Mouse (Mus musculus): ENCODE data around the gene Tent4a. TPM values are rescaled to one million over a fixed set of nuclear protein-coding genes. Genes with fewer than 3 reads are reported as not detected.

The Tent4a gene
- total RNA-seq, 2 experiments from 2014 or later = 40.9 to 41.7 TPM

GRCm38 (mm10) chr13:69523444-69524157 is 10.8 kb downstream of the Tent4a start:
- no peak for DNase-seq (ENCODE audit: low spot score in 2 of 2)

GRCm38 (mm10) chr13:69522161-69522791 is 12.1 kb downstream of the Tent4a start:
- DNase-seq (ENCODE audit: low spot score in 2 of 2) = no peak

DNA sequence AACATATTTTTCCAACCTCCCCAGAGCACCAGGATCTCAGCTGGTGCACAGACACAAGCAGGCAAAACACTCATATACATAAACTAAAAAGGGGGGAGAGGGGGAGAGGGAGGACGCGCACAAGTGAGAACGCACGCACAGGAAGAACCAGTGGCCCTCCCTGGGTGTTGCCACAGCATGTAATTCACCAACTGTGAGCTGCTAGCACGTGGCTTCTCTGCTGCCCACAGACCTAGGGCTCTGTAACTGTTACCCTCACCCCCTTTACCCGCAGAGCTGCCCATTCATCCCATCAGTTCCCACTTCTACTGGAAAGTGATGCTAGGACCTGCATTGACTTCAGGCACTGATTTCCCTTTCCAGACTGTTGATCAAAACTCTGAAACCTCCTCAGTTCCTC is 15.3 kb downstream of the Tent4a start:
- DNase-seq (ENCODE audit: low spot score in 2 of 2) = no peak

DNA sequence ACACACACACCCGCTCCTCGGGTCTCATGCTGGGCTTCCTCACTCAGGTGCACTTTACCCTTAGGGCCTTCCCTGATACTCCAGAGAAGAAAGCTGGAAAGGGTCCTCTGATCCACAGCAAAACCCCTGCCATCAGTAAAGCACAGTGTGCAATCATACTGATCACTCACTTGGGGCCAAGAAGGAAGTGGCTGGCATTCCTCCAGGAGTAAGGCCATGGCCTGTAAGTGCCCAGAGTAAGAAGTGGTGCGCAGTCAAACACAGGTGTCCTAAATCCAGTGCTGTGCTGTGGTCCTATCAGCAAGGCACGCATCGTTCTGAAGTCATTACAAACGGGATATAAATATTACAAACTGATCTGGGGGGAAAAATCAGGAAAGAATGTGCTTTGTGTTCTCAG is 17.0 kb downstream of the Tent4a start:
- no peak for DNase-seq (ENCODE audit: low spot score in 2 of 2)

- DNase-seq (ENCODE audit: low spot score in 2 of 2) = no peak
Observed at GRCm38 (mm10) chr13:69515091-69515490, 19.3 kb downstream of the Tent4a start.

DNA sequence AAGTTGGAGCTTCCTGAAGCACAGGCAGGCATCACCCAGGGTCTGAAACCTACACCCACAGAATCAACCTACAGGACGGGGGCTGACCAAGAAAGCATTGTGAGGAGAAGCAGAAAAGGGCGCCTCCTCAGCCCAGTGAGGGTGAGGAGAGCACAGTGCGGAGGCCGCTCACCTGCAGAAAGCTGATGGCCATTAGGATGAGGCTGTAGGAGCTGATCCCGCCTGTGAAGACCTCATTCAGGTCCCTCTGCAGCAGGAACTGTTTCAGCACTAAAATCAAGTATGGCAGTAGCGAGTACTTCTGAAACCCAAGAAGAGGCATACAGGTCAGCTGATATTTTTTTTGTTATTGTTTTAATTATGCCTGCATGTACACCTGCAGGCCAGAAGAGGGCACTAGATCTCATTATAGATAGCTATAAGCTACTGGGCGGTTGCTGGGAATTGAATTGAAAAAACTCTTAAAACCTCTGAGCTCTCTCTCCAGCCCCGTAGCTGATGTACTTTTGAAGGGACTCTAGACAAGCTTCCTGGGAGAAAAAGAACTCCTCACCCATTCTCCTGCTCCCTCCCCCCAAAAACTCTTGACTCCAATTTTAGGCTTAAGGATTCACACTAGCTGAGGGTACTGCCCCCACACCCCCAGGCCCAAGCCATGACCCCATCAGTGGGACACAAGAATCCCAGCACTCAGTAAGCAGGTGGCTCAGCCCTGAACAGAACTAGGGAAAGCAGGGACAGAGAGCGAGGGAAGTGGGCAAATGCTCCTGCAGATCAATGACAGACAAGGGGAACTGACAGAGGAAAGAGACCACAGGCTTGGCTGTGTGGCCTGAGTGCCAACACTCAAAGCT is 24.8 kb downstream of the Tent4a start:
- DNase-seq (ENCODE audit: low spot score in 2 of 2) = no peak

DNA sequence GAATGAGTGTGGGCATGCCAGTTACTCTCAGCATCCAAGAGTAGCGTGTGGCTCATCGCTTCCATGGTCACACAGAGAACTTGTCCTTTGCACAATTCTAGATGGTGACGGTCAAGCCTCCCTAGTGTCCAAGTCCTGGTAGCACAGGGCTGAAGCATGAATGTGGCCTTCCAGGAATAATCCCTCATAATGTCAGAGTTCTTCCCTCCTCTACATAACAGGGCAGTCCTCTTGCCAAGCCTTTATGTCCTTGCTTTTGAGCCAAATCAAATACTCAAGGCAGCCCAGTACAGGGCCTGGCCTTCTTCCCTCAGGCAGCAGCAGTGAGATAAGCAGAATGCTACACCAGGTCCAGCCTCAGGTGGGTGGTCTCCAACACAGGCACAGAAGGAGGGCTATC is 26.8 kb downstream of the Tent4a start:
- DNase-seq (ENCODE audit: low spot score in 2 of 2) = no peak

DNA sequence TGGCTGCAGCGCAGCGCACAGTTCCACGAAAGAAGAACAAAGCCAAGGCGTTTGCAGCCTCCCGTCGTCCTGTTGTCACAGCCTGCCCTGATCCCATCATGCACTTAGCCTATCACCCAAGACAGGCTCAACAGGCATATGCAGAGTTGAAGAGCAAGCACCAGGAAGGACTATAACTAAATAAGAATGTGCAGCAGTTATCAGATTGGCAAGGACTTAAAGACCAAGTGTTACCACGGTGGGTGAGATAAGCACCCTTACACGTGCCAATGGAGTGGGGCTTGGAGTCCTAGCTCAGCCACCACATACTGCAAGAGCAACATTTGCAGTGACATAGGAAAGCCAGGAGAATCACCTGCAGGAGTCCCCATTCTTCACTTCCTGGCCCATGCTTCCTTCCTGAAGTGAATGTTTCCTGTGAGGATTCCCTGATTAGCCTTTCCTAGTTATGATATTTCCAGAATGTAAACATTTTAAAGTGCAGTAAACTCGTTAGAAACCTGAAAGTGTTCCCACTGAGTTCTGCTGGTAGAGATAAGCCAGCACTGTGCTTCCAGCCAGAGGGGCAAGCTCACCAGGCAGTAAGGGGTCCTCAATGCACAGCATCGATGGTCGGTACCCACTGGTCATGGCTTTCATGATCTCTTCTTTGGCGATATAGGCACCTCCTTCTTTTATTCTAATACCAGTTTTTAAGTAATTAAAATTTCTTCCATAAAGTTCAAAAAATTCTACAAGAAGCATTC is 27.9 kb downstream of the Tent4a start:
- no peak for DNase-seq (ENCODE audit: low spot score in 2 of 2)

DNA sequence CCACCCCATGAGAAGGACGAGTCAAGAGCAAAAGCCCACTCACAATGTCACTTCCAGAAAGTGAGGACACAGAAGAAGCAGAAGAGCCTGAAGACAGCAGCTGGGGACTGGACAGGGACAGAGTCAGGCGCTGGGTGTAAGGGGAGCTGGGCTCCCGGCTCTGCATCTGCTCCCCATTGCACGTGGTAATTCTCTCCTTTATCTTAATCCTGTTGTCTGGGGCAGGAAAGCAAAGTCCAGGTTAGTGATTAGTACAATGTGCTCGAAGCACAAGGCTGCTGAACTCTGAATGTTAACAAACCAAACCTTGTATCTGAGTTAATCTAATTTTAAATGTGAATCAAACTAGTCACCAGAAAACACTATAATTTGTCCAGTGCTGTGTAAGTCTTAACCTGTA is 31.6 kb downstream of the Tent4a start:
- no peak for DNase-seq (ENCODE audit: low spot score in 2 of 2)

GRCm38 (mm10) chr13:69502157-69502750 is 32.2 kb downstream of the Tent4a start:
- no peak for DNase-seq (ENCODE audit: low spot score in 2 of 2)

DNA sequence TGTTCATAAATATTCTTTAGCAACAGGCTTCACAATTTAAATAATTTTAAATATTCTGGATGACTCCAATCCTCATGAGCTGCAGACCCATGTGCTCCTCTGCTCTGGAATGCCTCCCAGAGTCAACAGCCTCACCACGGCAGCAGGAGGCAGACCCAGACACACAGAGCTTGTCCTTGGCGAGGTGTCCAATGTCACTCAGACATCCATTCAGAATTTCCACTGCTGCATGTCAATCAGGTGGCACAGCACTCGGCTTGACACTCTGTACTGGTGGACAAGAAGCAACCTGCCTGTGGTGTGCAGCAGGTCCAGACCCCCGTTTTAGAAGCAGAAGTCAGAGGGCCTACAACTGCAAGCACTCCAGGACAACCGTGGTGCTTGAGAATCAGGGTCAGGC is 36.1 kb downstream of the Tent4a start:
- DNase-seq (ENCODE audit: low spot score in 2 of 2) = no peak

GRCm38 (mm10) chr13:69492876-69493463 is 41.4 kb downstream of the Tent4a start:
- peak; percentile 60 to 62 for DNase-seq (ENCODE audit: low spot score in 2 of 2)

DNA sequence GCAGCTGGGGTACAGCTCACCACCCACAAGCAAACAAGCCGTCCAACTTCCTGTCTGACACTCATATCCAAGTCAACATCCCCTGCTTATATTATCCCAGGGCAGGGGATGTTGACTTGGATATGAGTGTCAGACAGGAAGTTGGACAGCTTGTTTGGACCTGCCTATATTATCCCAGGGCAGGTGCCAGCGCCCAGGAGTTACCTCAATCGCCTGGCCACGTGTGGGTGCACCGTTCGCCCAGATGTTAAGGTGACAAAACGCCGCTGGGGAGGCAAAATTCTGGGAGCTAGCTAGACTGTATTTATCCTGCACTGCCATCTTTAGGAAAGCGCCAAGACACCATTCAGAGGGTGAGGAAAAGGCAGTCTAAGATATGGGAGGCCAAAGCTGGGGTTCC is 44.6 kb downstream of the Tent4a start:
- no peak for DNase-seq (ENCODE audit: low spot score in 2 of 2)

DNA sequence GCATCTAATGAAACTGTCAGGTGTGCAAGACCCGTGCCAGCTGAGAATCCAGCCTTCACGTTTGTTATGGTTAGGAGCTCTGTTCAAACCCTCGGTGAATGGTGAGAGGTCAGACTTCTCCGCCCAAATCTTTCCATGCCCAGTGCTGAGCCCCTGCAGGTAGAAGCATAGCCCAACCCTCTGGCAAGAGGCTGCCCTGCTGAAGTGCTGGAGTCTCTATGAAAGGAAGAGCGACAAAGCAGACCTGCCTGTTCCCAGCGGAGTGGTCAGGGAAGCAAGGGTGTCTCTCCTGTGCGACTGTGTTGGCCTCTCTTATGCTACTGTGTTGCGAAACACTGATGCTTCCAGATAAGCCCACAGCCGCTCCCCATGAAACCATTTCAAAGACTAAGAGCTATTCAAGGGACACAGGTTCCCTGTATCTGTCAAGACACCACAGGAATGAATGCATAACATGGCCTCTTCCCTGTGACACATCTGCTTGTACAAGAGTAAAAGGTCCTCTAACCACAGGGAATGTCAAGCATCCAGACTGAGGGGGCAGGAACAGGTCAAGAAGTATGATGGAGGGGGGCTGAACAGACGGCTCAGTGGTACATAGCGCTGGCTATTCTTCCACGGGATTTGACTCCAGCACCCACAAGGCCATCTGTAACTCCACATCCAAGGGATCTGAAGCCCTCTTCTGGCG is 45.7 kb downstream of the Tent4a start:
- DNase-seq (ENCODE audit: low spot score in 2 of 2) = no peak

GRCm38 (mm10) chr13:69487611-69488275 is 46.7 kb downstream of the Tent4a start:
- no peak for DNase-seq (ENCODE audit: low spot score in 2 of 2)

DNA sequence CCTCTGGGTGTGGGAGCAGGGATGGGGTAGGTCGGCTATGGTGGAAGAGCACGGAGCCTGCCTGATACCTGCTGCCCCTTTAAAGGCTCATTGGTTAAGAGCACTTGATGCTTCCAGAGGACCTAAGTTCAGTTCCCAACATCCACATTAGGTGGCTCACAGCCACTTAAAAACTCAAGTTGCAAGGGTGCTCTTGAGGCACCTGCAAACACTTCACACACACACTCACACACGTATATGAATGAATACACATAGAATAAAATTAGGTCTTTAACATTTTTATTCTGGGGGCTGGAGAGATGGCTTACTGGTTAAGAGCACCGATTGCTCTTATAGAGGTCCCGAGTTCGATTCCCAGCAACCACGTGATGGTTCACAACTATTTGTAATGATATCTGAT is 47.3 kb downstream of the Tent4a start:
- no peak for DNase-seq (ENCODE audit: low spot score in 2 of 2)

DNA sequence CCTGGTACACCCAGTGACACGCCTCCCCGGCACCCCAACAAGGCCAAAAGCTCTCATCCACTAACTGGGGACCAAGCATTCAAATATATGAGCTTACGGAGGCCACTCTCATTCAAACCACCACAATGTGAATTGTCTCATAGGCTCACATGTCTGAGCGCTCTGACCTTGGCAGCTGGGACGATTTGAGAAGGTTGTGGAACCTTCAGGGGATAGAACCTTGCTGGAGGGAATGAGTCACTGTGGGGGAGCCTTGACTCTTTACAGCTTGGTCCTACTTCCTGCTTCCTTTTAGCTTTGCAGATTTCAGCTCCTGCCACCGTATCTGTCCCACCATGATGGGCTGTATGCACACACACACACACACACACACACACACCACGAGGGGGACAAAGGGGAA is 48.6 kb downstream of the Tent4a start:
- DNase-seq (ENCODE audit: low spot score in 2 of 2) = no peak

DNA sequence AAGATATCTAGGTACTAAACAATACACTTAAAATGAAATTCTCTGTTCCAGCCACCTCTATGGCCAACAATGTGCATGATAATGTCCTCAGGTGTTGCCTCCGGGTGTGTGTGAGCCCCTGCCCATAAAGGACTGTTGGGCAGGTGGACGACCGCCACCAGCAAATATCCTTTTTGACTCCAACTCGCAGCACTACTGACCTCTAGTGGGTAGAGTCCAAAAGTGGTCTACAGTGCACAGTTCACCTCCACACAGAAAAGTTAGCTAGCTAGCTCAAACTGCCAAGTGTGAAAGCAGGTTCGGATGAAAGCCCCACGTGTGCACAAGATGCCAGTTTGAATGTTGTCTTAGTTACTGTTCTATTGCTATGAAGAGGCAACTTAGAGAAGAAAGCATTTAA is 49.1 kb downstream of the Tent4a start:
- DNase-seq (ENCODE audit: low spot score in 2 of 2) = peak in 1 of 2 experiments; percentile 47

DNA sequence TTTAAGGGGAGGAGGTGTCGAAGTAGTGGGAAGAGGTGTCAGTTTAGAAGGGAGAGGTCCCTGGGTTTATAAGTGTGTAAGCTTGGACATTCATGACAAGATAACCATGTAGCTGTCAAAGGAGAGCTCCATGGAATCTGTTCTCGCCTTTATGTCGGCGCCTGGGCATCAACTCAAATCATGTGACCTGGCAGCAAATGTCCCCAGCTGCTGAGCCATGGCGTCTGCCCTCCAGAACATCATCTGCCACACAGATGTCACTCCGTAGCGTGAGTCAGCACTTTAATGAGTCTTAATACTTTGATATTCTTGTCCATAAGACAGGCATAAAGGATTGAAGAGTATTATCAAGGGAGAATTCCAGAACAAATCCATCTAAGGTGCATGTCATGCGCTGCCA is 51.7 kb downstream of the Tent4a start:
- DNase-seq (ENCODE audit: low spot score in 2 of 2) = peak in 1 of 2 experiments; percentile 41
